8 mouse cellular contexts compared by ENCODE assay signal in the genomic region with DNA sequence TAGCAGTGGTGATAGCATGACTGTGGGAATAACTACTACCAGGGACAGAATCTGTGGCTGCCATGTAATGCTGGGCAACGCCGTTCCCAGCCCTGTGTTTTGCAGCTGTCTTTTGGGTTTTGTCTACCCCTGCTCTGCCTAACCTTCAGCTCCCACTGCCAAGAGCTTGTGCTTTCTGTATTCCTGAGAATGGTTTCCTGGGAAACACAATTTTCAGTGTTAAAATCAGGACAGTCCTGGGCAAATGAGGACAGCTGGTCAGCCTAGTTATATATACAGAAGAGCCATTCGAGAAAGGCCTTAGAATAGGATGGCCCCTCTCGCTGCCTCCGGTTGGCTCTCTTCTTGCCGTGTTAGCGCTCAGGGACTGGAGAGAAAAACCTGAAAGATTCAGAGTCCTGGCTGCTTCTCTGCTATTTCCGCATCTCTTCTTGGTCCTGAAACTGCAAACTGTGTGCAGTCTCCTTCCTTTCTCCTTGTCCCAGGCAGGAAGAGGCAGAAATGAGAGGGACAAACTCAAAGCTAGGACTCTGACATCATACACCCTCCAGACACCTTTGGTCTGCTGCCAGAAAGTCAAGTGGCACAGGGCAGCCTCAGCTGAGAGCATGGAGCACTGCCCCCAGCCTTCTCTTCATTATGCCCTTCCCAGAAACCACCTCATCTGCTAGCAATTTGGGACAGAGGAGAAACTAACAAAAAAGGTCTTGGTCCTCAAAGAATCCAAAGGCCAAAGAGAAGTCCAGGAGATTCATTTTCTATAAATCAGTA.
DNase-seq lines count a peak whose midpoint lies in the region; ATAC-seq lines count a peak whose summit lies in the region.

No protein-coding gene starts in this region.

- peak overlapping the region; percentile 68 for H3K27ac ChIP-seq in midbrain, embryonic 16.5 days (ENCODE audit: low read length)
- H3K27ac ChIP-seq in intestine, embryonic 16.5 days (ENCODE audit: low read length): no peak overlapping the region

- no peaks in the 10 kb centered on the region for H3K27me3 ChIP-seq in midbrain, embryonic 16.5 days (ENCODE audit: control insufficient read depth, insufficient read depth, low read depth, low read length)
- H3K27me3 ChIP-seq in intestine, embryonic 16.5 days (replicated peaks; ENCODE audit: control insufficient read depth, insufficient read depth, low read length): no peaks in the 10 kb centered on the region

- WGBS in midbrain, embryonic 16.5 days: 54% methylated on average over 8 of the region's 8 CpGs
- 78% methylated on average over 8 of the region's 8 CpGs for WGBS in intestine, embryonic 16.5 days

- H3K4me2 ChIP-seq in midbrain, embryonic 16.5 days (ENCODE audit: low read length): no peak overlapping the region
- H3K4me2 ChIP-seq in intestine, embryonic 16.5 days (ENCODE audit: low read depth, low read length): no peak overlapping the region

- no peak overlapping the region for H3K9ac ChIP-seq in midbrain, embryonic 16.5 days (ENCODE audit: low read depth, low read length)
- H3K9ac ChIP-seq in intestine, embryonic 16.5 days (ENCODE audit: low read depth, low read length): no peak overlapping the region

- H3K9me3 ChIP-seq in midbrain, embryonic 16.5 days (replicated peaks; ENCODE audit: control insufficient read depth, low read length, poor library complexity, severe bottlenecking): no peaks in the 10 kb centered on the region
- H3K9me3 ChIP-seq in intestine, embryonic 16.5 days (ENCODE audit: control insufficient read depth, low read length): no peaks in the 10 kb centered on the region

- peaks cover 12% of the 10 kb centered on the region for H3K4me1 ChIP-seq in midbrain, embryonic 16.5 days (ENCODE audit: control insufficient read depth, insufficient read depth, low read length)
- peaks cover 3% of the 10 kb centered on the region for H3K4me1 ChIP-seq in intestine, embryonic 16.5 days (ENCODE audit: control insufficient read depth, insufficient read depth, low read length)

- no peak overlapping the region for H3K4me3 ChIP-seq in midbrain, embryonic 16.5 days (ENCODE audit: low read depth, low read length)
- H3K4me3 ChIP-seq in intestine, embryonic 16.5 days (ENCODE audit: low read length): no peak overlapping the region

- intact Hi-C loops in left cerebral cortex, postnatal 25 days (cut with DNase I): no loop called here

- no peaks in the 10 kb centered on the region for H3K36me3 ChIP-seq in midbrain, embryonic 16.5 days (ENCODE audit: control insufficient read depth, insufficient read depth, low read length)
- H3K36me3 ChIP-seq in intestine, embryonic 16.5 days (ENCODE audit: control insufficient read depth, insufficient read depth, low read length): no peaks in the 10 kb centered on the region

- peak; percentile 16 for DNase-seq in adrenal gland, postnatal 10 days
- no peak for DNase-seq in adrenal gland, adult 8-10 months
- peak; percentile 32 to 78 for DNase-seq in left cerebral cortex, postnatal 25 days (ENCODE audit: low spot score in 2 of 2)
- DNase-seq in left cerebral cortex, adult 8-10 months (ENCODE audit: low spot score in 2 of 2): no peak
- DNase-seq in heart, postnatal 4 days: peak; percentile 84

- peak; percentile 66; the same call in 1 of the 2 replicates for ATAC-seq in midbrain, embryonic 16.5 days
- ATAC-seq in megakaryocyte, adult 5-6 weeks (ENCODE audit: poor library complexity, severe bottlenecking): no peak
- no peak for ATAC-seq in intestine, embryonic 16.5 days

Comparison
In these comparisons a context has a peak if more than half of its experiments do, and no peak if none do; other contexts are left out.
1. DNase-seq: peak in adrenal gland, postnatal 10 days (single experiment), left cerebral cortex, postnatal 25 days (2 of 2) and heart, postnatal 4 days (single experiment); none in adrenal gland, adult 8-10 months (single experiment) and left cerebral cortex, adult 8-10 months (0 of 2).